Mouse (Mus musculus) lung, postnatal 0 days (tissue): ENCODE measurements around the gene Cachd1.

Source experiments
- CTCF ChIP-seq: IDR thresholded peaks from 2 replicates; pipeline ENCODE4 v1.5.1; 2016; ENCODE audit warnings: antibody characterized with exemption, mild to moderate bottlenecking
- EP300 ChIP-seq: IDR thresholded peaks from 2 replicates; pipeline ENCODE4 v1.6.1; 2016; ENCODE audit warnings: antibody characterized with exemption, mild to moderate bottlenecking, control low read depth

DNA sequence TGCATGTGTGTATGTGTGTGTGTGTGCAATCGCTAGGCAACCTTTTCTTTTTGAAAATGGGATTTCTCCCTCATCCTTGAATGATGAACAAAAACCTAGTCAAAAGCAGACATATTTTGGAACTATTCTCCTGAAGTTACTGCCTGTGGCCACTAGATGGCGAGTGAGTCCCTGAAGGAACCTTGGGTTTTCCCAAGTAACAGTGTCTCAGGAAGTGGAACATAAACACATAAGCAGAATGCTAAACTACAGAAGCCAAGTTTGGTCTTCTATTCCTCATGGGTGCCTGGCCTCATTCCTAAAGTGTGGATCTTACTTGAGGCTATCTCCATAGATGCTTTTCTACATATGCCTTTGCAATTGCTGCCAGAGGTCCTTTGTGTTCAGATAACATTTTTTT is 221.7 kb downstream of the Cachd1 start:
- no peak for TF ChIP-seq EP300
- TF ChIP-seq CTCF: peak; percentile 93
